Mouse (Mus musculus) liver, adult 2 months (tissue): ENCODE results near the gene Stambpl1.

Experiments
- CTCF ChIP-seq: fragments of 200-500 bp; IDR thresholded peaks from 2 replicates; pipeline ENCODE4 v1.5.1; 2011; ENCODE audit warnings: low read depth, low read length, control low read depth
- POLR2A ChIP-seq: fragments of 200-500 bp; IDR thresholded peaks from 2 replicates; pipeline ENCODE4 v1.6.1; 2011; ENCODE audit warnings: low read length, control low read depth; ENCODE audit not compliant: insufficient read depth; ENCODE audit errors: extremely low read depth

DNA sequence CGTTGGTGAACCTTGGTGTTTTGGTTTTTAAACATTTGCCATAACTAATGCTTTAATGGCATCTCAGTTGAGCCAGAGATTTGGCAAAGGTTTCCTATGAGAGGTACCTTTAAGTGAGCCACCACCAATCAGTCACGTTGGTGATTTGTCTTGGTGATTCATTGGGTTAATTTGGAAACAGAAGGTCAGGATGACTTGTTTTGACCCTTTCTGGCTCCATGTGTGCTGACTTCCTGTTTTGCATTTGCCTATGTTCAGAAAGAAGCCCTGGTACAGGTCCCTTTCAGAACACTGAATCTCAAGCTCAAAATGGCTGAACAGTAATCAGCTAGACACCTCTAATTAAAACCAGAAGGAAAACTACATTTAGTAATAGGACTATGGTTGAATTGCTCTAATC is 7.5 kb downstream of the Stambpl1 start:
- TF ChIP-seq POLR2A (no peak), CTCF (no peak)
